20 mouse cellular contexts compared by ENCODE assay signal in genomic region chr4:142933627-142934026, GRCm38 (mm10).
A peak's percentile ranks its signal among the peaks of the same experiment; 100 is the strongest.
DNase-seq lines count a peak whose midpoint lies in the region; ATAC-seq and TF ChIP-seq lines count a peak whose summit lies in the region.
"Had no signal": no experiment of that assay in that cellular context is flagged by ENCODE, and none has a peak within 500 bp of the region (broad histone marks: within the 10 kb centered on the region; RNA-seq: fewer than 3 reads in every experiment).

No protein-coding gene starts in this region.

- no peaks in the 10 kb centered on the region for H3K27me3 ChIP-seq in hindbrain, embryonic 14.5 days (ENCODE audit: control insufficient read depth, insufficient read depth, low read length)
- H3K27me3 ChIP-seq in hindbrain, embryonic 10.5 days (ENCODE audit: insufficient read depth, poor library complexity, severe bottlenecking), result no peaks in the 10 kb centered on the region
- H3K27me3 ChIP-seq in lung, embryonic 16.5 days (ENCODE audit: control insufficient read depth, insufficient read depth, low read depth, low read length), result no peaks in the 10 kb centered on the region
- H3K27me3 ChIP-seq: forebrain, embryonic 12.5 days; liver, embryonic 15.5 days; midbrain, embryonic 12.5 days; neural tube, embryonic 12.5 days had no signal

- no peak overlapping the region for H3K9ac ChIP-seq in hindbrain, embryonic 14.5 days
- no peak overlapping the region for H3K9ac ChIP-seq in lung, embryonic 16.5 days (ENCODE audit: low read length)
- H3K9ac ChIP-seq: forebrain, embryonic 12.5 days; liver, embryonic 15.5 days; midbrain, embryonic 12.5 days; neural tube, embryonic 12.5 days had no signal

- WGBS in hindbrain, embryonic 14.5 days, result 60% methylated on average over 9 of the region's 9 CpGs
- WGBS in hindbrain, embryonic 10.5 days, result 88% methylated on average over 9 of the region's 9 CpGs
- 50% methylated on average over 9 of the region's 9 CpGs for WGBS in lung, embryonic 16.5 days

- no peaks in the 10 kb centered on the region for H3K36me3 ChIP-seq in hindbrain, embryonic 14.5 days (replicated peaks; ENCODE audit: control insufficient read depth, insufficient read depth)
- H3K36me3 ChIP-seq in hindbrain, embryonic 10.5 days, result no peaks in the 10 kb centered on the region
- H3K36me3 ChIP-seq in lung, embryonic 16.5 days (ENCODE audit: control insufficient read depth, insufficient read depth, low read length), result no peaks in the 10 kb centered on the region
- H3K36me3 ChIP-seq: forebrain, embryonic 12.5 days; liver, embryonic 15.5 days; midbrain, embryonic 12.5 days; neural tube, embryonic 12.5 days had no signal

- H3K27ac ChIP-seq in hindbrain, embryonic 14.5 days, result 0 out of 2 replicates have a peak overlapping the region, but pooled peaks have one; percentile 26
- H3K27ac ChIP-seq in hindbrain, embryonic 10.5 days, result no peak overlapping the region
- H3K27ac ChIP-seq in lung, embryonic 16.5 days (ENCODE audit: low read length), result no peak overlapping the region
- H3K27ac ChIP-seq: forebrain, embryonic 12.5 days; gastrocnemius, adult 2 months; liver, embryonic 15.5 days; midbrain, embryonic 12.5 days; neural tube, embryonic 12.5 days had no signal

- ATAC-seq in hindbrain, embryonic 14.5 days (ENCODE audit: low FRiP score), result no peak
- peak; percentile 88 for ATAC-seq in lung, embryonic 16.5 days (ENCODE audit: low read depth)
- ATAC-seq: inflammation-experienced regulatory T-cells, adult 6 months had no signal

- DNase-seq in hindbrain, embryonic 14.5 days (ENCODE audit: low spot score), result no peak
- DNase-seq in hindbrain, embryonic 10.5 days (ENCODE audit: low spot score), result no peak
- no peak for DNase-seq in lung, postnatal 25 days (ENCODE audit: low spot score)
- peak; percentile 12 for DNase-seq in brain, adult 2 months (ENCODE audit: low read depth, low spot score)
- peak; percentile 53 for DNase-seq in brain, embryonic 14.5 days (ENCODE audit: low read depth)
- DNase-seq in right cerebral cortex, adult 2 months (ENCODE audit: low spot score in 2 of 2), result no peak
- no peak for DNase-seq in frontal cortex, postnatal 36 days (ENCODE audit: low spot score in 2 of 2)
- DNase-seq: adrenal gland, adult 2 months; cerebellum, adult 9-10 months; gastrocnemius, adult 2 months; kidney, adult 18-20 months; kidney, postnatal 4 days; liver; right cerebral cortex, postnatal 14 days had no signal

- H3K4me1 ChIP-seq in hindbrain, embryonic 14.5 days (replicated peaks; ENCODE audit: control insufficient read depth, insufficient read depth, low read length), result no peaks in the 10 kb centered on the region
- no peaks in the 10 kb centered on the region for H3K4me1 ChIP-seq in hindbrain, embryonic 10.5 days (replicated peaks)
- H3K4me1 ChIP-seq in lung, embryonic 16.5 days (replicated peaks; ENCODE audit: control insufficient read depth, insufficient read depth, low read length), result no peaks in the 10 kb centered on the region
- H3K4me1 ChIP-seq: forebrain, embryonic 12.5 days; liver, embryonic 15.5 days; midbrain, embryonic 12.5 days; neural tube, embryonic 12.5 days had no signal

- no peak for TF ChIP-seq CTCF in brain, embryonic 14.5 days (IDR thresholded peaks at IDR 0.05; ENCODE audit: borderline replicate concordance, extremely low read depth, insufficient read depth, insufficient read length)

- no peak overlapping the region for H3K4me3 ChIP-seq in hindbrain, embryonic 14.5 days (replicated peaks; ENCODE audit: low read length)
- no peak overlapping the region for H3K4me3 ChIP-seq in hindbrain, embryonic 10.5 days
- no peak overlapping the region for H3K4me3 ChIP-seq in lung, embryonic 16.5 days (ENCODE audit: low read length)
- H3K4me3 ChIP-seq: forebrain, embryonic 12.5 days; gastrocnemius, adult 2 months; liver, embryonic 15.5 days; midbrain, embryonic 12.5 days; neural tube, embryonic 12.5 days had no signal

- H3K9me3 ChIP-seq in hindbrain, embryonic 14.5 days (ENCODE audit: control insufficient read depth, low read length), result no peaks in the 10 kb centered on the region
- H3K9me3 ChIP-seq in hindbrain, embryonic 10.5 days, result no peaks in the 10 kb centered on the region
- H3K9me3 ChIP-seq in lung, embryonic 16.5 days (ENCODE audit: control insufficient read depth, low read length), result no peaks in the 10 kb centered on the region; the same call in 1 of the 2 replicates
- H3K9me3 ChIP-seq: forebrain, embryonic 12.5 days; midbrain, embryonic 12.5 days; neural tube, embryonic 12.5 days had no signal

- no peak for TF ChIP-seq POLR2A in brain, embryonic 14.5 days (IDR thresholded peaks at IDR 0.05; ENCODE audit: borderline replicate concordance, extremely low read depth, insufficient read depth, insufficient read length, poor library complexity, severe bottlenecking)

- H3K4me2 ChIP-seq in hindbrain, embryonic 14.5 days (replicated peaks), result no peak overlapping the region
- H3K4me2 ChIP-seq in lung, embryonic 16.5 days (ENCODE audit: low read depth, low read length), result no peak overlapping the region
- H3K4me2 ChIP-seq: forebrain, embryonic 12.5 days; liver, embryonic 15.5 days; midbrain, embryonic 12.5 days; neural tube, embryonic 12.5 days had no signal

Comparison
In these comparisons a context has a peak if more than half of its experiments do, and no peak if none do; other contexts are left out.
1. DNase-seq: peak in brain, adult 2 months (single experiment) and brain, embryonic 14.5 days (single experiment); none in hindbrain, embryonic 14.5 days (single experiment), hindbrain, embryonic 10.5 days (single experiment), lung, postnatal 25 days (single experiment), right cerebral cortex, adult 2 months (0 of 2) and frontal cortex, postnatal 36 days (0 of 2).